Mouse (Mus musculus): ENCODE data around the gene Ntan1.
"Not testable (repeated sequence)": the region's sequence is repeated elsewhere in the genome, so short reads cannot be mapped to it uniquely, and the experiment has no call there.

Ntan1 gene

GRCm38 (mm10) chr16:13818560-13819393 is at the start of gene Ntan1:
Ntan1 (plus strand) TSS chr16:13818845.
- peak; percentile 95 for DNase-seq (ENCODE audit: low read depth, low spot score)

- not testable (repeated sequence) for DNase-seq (ENCODE audit: low read depth, low spot score)
These were observed 47.0 kb upstream of the Ntan1 start for GRCm38 (mm10) chr16:13771603-13772002.

DNA sequence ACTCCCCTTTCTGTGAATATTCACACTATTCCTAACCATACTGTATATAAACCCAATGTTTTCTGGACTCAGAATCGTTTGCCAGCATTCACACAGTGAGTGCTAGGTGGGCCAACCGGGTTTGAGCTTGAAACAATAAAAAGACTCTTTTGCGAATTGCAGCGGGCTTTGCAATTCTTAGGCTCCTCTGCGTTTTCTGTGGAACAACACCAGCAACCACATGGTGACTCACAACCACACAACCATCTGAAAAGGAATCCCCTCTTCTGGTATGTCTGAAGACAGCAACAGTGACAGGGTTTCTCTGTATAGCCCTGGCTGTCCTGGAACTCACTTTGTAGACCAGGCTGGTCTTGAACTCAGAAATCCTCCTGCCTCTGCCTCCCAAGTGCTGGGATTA is 46.6 kb upstream of the Ntan1 start:
- not testable (repeated sequence) for DNase-seq (ENCODE audit: low read depth, low spot score)

GRCm38 (mm10) chr16:13774011-13774410 is 44.6 kb upstream of the Ntan1 start:
- DNase-seq (ENCODE audit: low read depth, low spot score): not testable (repeated sequence)

GRCm38 (mm10) chr16:13774651-13775050 is 44.0 kb upstream of the Ntan1 start:
- DNase-seq (ENCODE audit: low read depth, low spot score): not testable (repeated sequence)

DNA sequence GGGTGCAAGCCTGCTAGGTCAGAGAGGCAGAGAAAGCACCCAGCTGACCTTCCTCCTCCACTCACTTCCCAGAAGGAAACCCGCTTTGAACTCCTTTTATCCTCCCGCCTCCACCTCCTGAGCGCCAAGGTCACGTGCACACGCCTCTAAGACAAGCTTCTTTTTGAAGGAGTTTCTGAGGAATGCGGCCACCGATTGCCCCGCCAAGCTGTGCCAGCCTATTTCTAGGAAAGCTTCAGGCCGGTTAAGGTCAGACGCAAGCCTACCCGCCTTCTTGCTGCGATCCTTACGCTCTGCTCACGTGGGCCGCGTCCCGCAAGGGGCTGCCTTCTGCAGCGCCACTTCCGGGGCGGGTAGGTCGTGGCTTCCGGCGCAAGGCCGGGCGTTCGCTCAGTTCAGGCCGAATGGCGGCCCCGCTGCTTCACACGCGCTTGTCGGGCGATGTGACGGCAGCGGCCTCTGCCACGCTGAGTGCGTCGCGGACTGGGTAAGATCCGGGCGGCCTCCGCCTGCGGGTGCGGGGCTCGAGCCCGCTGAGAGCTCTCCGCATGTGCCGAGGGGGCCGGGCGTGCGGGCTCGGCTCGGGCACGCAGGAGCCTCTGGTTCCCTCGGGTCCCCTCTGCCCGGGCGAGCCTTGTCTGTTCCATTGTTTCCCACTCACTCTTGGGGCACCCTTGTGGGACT is 38.1 kb upstream of the Ntan1 start, which contains the start of gene Rrn3:
Gene Rrn3 (plus strand): TSS at position 356 of the 684 bp plus-strand sequence.
- DNase-seq (ENCODE audit: low read depth, low spot score): peak; percentile 92

- no peak for DNase-seq (ENCODE audit: low read depth, low spot score)
These were observed 37.4 kb upstream of the Ntan1 start for GRCm38 (mm10) chr16:13781216-13781615.

DNA sequence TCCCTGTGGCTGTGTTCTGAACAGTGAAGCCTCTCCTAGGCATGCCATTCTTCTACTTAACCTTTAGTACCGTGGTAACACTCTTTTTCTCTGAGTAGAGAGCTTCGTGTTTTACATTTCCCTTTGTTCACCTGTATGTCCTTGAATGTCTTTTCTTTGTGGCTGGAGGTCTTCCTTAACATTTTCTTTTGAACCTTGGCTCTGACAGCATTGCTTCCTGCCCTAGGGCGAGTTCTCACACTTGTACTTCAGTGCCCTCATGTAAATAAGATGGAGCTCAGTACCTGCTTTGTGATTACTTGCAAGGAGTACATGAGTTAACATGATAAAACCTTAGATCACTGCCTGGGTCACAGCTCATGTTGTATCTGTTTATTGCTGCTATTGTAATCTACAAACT is 32.7 kb upstream of the Ntan1 start:
- no peak for DNase-seq (ENCODE audit: low read depth, low spot score)

DNA sequence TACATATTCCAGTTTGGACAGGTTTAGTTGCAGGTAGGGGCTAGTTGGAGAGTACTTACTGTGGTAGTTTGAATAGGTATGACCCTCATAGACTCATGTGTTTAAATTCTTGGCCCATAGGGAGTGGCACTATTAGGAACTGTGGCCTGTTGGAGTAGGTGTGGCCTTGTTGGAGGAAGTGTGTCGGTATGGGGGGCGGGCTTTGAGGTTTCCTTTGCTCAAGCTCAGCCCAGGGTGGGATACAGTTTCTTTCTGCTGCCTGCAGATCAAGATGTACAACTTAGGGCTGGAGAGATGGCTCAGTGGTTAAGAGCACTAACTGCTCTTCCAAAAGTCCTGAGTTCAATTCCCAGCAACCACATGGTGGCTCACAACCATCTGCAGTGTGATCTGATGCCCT is 25.2 kb upstream of the Ntan1 start:
- DNase-seq (ENCODE audit: low read depth, low spot score): not testable (repeated sequence)

DNA sequence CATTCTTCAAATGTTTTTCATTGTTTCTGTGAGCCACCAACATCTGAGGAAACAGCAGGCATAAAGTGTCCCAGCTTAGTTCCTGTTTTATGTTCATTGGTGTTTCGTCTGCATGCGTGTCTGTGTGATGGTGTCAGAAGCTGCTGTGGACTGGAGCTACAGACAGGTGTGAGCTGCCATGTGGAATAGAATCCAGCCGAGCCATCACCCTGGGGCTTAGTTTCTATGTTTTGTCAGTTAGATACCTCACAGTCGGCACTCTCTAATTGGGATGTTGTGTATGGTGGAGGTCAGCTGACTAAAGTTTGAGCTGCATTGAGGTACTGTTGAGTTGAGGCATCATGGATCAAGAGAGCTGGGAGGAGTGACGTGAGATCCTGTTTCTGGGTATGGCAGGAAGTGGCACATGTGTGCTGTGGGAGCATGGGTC is 21.9 kb upstream of the Ntan1 start:
- no peak for DNase-seq (ENCODE audit: low read depth, low spot score)

- DNase-seq (ENCODE audit: low read depth, low spot score): no peak
These were observed 17.4 kb upstream of the Ntan1 start for GRCm38 (mm10) chr16:13801231-13801630.

GRCm38 (mm10) chr16:13804666-13805065 is 14.0 kb upstream of the Ntan1 start:
- peak; percentile 45 for DNase-seq (ENCODE audit: low read depth, low spot score)

DNA sequence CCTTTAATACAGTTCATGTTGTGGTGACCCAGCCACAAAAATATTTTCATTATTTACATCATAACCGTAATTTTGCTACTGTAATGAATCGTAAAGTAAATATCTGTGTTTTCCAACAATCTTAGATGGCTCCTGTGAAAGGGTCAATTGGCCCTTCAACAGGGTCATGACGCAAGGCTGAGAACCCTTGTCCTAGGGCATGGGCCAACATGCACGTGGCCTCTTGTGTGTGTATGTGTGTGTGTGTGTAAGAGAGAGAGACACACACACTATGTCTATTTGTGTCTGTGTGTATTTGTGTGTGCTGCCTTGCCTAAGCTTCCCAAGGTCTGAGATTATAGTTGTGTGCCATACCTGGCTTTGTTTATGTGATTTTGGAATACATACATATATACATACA is 11.0 kb upstream of the Ntan1 start:
- no peak for DNase-seq (ENCODE audit: low read depth, low spot score)

GRCm38 (mm10) chr16:13808410-13808809 is 10.2 kb upstream of the Ntan1 start:
- DNase-seq (ENCODE audit: low read depth, low spot score): no peak

DNA sequence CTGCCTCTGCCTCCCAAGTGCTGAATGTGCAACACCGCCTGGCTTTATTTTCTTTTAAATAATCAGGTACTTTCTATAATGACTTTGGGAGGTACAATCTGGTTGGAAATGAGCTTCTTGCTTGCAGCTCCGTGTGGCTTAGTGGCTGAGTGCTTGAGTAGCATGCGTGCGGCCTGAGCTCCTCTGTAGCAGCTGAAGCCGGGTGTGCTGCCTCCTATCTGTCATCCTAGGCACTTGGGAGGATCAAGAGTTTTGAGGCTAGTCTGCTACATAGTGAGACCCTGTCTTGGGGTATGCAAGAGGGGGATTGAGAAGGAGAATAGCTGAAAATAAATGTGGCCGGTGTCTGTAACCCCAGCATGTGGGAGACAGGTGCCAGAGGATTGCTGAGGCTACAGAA is 6.5 kb upstream of the Ntan1 start:
- DNase-seq (ENCODE audit: low read depth, low spot score): no peak

- no peak for DNase-seq (ENCODE audit: low read depth, low spot score)
These were observed 5.4 kb upstream of the Ntan1 start for GRCm38 (mm10) chr16:13813200-13813599.

DNA sequence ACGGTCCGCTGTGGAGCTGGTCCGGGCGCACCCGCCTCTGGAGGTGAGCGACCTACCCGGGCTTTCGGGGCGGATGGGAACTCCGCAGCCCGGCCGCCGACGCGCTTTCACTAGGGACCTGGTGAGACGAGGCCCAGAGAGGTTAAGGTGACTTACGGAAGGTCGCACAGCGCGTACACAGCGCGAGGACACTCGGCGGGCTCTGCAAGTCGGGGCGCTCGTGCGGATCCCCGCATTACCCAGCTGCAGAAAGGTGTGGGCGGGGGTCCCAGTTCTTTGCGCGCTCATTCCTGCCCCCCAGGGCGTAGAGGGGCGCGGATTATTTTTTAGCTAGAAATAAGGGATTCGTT is 724 bp downstream of the Ntan1 start:
- DNase-seq (ENCODE audit: low read depth, low spot score): no peak

DNA sequence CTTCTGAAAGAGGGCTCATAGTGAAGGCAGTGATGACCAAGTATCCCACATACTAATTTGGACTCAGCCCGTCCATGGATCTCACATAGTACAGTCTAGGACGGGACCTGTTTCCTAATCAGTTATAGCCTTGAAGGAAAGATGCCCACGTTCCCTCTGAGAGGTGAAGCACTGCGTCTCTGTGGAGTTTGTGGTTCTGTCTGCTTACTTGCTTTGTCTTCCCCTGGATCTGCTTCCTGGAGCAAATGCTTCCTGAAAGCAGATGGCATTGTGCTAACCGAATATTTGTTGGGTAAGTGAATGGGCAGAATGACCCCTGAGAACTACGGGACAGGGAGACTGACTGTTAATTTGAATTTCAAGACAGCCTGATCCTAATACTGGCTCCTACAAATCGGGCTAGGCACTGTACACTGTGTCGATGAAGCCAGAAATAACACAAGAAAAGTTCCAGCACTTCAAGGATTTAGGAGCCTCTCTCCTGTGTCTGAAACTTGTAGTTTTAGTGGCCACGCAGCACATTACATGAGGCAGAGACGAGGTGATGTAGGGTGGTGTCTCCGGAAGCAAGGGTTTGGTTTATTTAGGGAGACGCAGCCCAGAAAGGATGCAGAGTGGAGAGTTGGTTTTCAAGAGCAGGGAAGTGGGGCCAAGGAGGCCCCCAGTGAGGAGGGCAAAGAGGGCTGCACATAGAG is 1.3 kb downstream of the Ntan1 start:
- DNase-seq (ENCODE audit: low read depth, low spot score): no peak

- no peak for DNase-seq (ENCODE audit: low read depth, low spot score)
These were observed 2.1 kb downstream of the Ntan1 start for GRCm38 (mm10) chr16:13820771-13821170.

GRCm38 (mm10) chr16:13825781-13826490 is 7.3 kb downstream of the Ntan1 start:
- no peak for DNase-seq (ENCODE audit: low read depth, low spot score)

DNA sequence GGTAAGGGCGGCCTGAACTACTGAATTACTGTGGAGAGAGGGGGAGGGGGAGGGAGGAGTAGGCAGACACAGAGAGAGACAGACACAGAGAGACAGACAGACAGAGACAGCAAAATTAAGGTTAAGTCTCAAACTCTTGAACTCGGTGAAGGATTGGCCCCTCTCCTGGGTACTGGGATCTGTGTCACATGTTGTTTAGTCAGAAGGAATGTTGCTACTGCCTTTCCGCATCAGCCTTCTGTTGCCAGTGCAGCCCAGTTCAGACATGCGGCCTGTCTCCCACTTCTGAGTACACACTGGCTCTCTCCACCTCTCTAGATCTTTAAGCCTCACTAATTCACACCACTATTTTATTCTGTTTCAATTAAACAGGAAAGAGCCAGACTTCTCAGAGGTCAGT is 7.9 kb downstream of the Ntan1 start:
- no peak for DNase-seq (ENCODE audit: low read depth, low spot score)

- DNase-seq (ENCODE audit: low read depth, low spot score): no peak
These were observed 11.8 kb downstream of the Ntan1 start for GRCm38 (mm10) chr16:13830444-13830843.

Data from telencephalon, adult 2 months (tissue).